ENCODE assay signal across 15 mouse cellular contexts in genomic region chr2:58161813-58162212, GRCm38 (mm10).
"Had no signal": no experiment of that assay in that cellular context is flagged by ENCODE, and none has a peak within 500 bp of the region (broad histone marks: within the 10 kb centered on the region; RNA-seq: fewer than 3 reads in every experiment).

No protein-coding gene starts in this region.

- H3K36me3 ChIP-seq: liver, embryonic 13.5 days; midbrain, embryonic 12.5 days; midbrain, embryonic 15.5 days had no signal

- ATAC-seq: midbrain, embryonic 15.5 days had no signal

- H3K9me3 ChIP-seq: liver, embryonic 13.5 days; midbrain, embryonic 12.5 days; midbrain, embryonic 15.5 days had no signal

- H3K27me3 ChIP-seq: liver, embryonic 13.5 days; midbrain, embryonic 12.5 days; midbrain, embryonic 15.5 days had no signal

- DNase-seq: kidney, adult 18-20 months; kidney, adult 9 months; kidney, postnatal 14 days; layer of hippocampus, adult 9-11 months; liver, embryonic 13.5 days; lung, adult 2 months; lung, postnatal 14 days; lung, postnatal 4 days; right cerebral cortex, postnatal 14 days; thymus, adult 18-20 months; thymus, postnatal 25 days had no signal

- H3K4me3 ChIP-seq: layer of hippocampus, adult 2 months; left cerebral cortex, adult 2 months; liver, embryonic 13.5 days; midbrain, embryonic 12.5 days; midbrain, embryonic 15.5 days had no signal

- H3K27ac ChIP-seq: layer of hippocampus, adult 2 months; left cerebral cortex, adult 2 months; liver, embryonic 13.5 days; midbrain, embryonic 12.5 days; midbrain, embryonic 15.5 days had no signal

- H3K4me1 ChIP-seq: midbrain, embryonic 12.5 days; midbrain, embryonic 15.5 days had no signal
